Mouse (Mus musculus) limb, embryonic 13.5 days (tissue): ENCODE measurements around the gene Slc7a11. TPM values are rescaled to one million over a fixed set of nuclear protein-coding genes. Genes with fewer than 3 reads are reported as not detected.
"Not testable (repeated sequence)": the region's sequence is repeated elsewhere in the genome, so short reads cannot be mapped to it uniquely, and the experiment has no call there.

ENCODE experiments used
- ATAC-seq: fragments of 200-750 bp; cut with Nextera tagmentation; 2 replicates; pipeline ENCODE4 v1.8.0; 2017; ENCODE audit warnings: low read depth, moderate number of reproducible peaks, moderate TSS enrichment; ENCODE audit not compliant: low FRiP score
- H3K27ac ChIP-seq: fragments of 300-500 bp; sonication (generic); 2 replicates; pipeline ENCODE4 v1.5.1; 2015; ENCODE audit warnings: inconsistent platforms, mild to moderate bottlenecking, moderate library complexity
- H3K27me3 ChIP-seq: fragments of 300-500 bp; sonication (generic); 2 replicates; pipeline ENCODE4 v1.6.1; 2015; ENCODE audit warnings: mild to moderate bottlenecking, inconsistent platforms
- H3K36me3 ChIP-seq: fragments of 300-500 bp; sonication (generic); 2 replicates; pipeline ENCODE4 v1.6.1; 2015; ENCODE audit warnings: inconsistent platforms, mild to moderate bottlenecking, moderate library complexity
- H3K4me1 ChIP-seq: fragments of 300-500 bp; sonication (generic); 2 replicates; pipeline ENCODE4 v1.6.1; 2015; ENCODE audit warnings: inconsistent platforms
- H3K4me2 ChIP-seq: fragments of 300-500 bp; sonication (generic); replicated peaks from 2 replicates; pipeline ENCODE4 v1.6.1; 2015; ENCODE audit warnings: inconsistent platforms, mild to moderate bottlenecking, moderate library complexity
- H3K4me3 ChIP-seq: fragments of 300-500 bp; sonication (generic); 2 replicates; pipeline ENCODE4 v1.5.1; 2015; ENCODE audit warnings: moderate library complexity, mild to moderate bottlenecking, inconsistent platforms
- H3K9ac ChIP-seq: fragments of 300-500 bp; sonication (generic); 2 replicates; pipeline ENCODE4 v1.6.1; 2015; ENCODE audit warnings: mild to moderate bottlenecking, inconsistent platforms
- H3K9me3 ChIP-seq: fragments of 300-500 bp; sonication (generic); 2 replicates; pipeline ENCODE4 v1.6.1; 2016; ENCODE audit warnings: inconsistent platforms
- WGBS: fragments of 180-500 bp; shearing (Covaris S2); methylation state at CpG from one replicate; pipeline ENCODE4 v1.1.7; 2015; 5-methylcytosine and 5-hydroxymethylcytosine counted together
- polyA plus RNA-seq: library from polyadenylated mRNA; unstranded; fragments of >200 nt; fragmentation: Nextera tagmentation; extraction: Ambion mirVana; gene quantifications from 2 replicates; pipeline ENCODE4 v1.2.1, GENCODE M21; 2015

The Slc7a11 gene
- polyA plus RNA-seq, 1 experiment from 2014 or later: 2.6 TPM

- Histone ChIP-seq H3K4me2 (no peak overlapping the region), H3K9ac (no peak overlapping the region), H3K36me3 (no peaks in the 10 kb centered on the region), H3K4me1 (peaks cover 25% of the 10 kb centered on the region), H3K4me3 (no peak overlapping the region), H3K9me3 (no peaks in the 10 kb centered on the region), H3K27ac (no peak overlapping the region), H3K27me3 (no peaks in the 10 kb centered on the region)
- no peak for ATAC-seq
- 76% methylated on average over 5 of the region's 5 CpGs for WGBS
Measured at GRCm38 (mm10) chr3:50439429-50439828, 4.0 kb downstream of the Slc7a11 start.

- Histone ChIP-seq H3K9ac (no peak overlapping the region), H3K4me3 (no peak overlapping the region), H3K9me3 (no peaks in the 10 kb centered on the region), H3K27ac (no peak overlapping the region), H3K36me3 (no peaks in the 10 kb centered on the region), H3K4me1 (peaks cover 26% of the 10 kb centered on the region), H3K27me3 (no peaks in the 10 kb centered on the region), H3K4me2 (no peak overlapping the region)
- WGBS: 16% methylated on average over 4 of the region's 4 CpGs
- no peak for ATAC-seq
Measured at GRCm38 (mm10) chr3:50438520-50439253, 4.7 kb downstream of the Slc7a11 start.

GRCm38 (mm10) chr3:50438081-50438480, 5.3 kb downstream of the Slc7a11 start:
- WGBS: 34% methylated on average over 2 of the region's 2 CpGs
- ATAC-seq, H3K9me3 ChIP-seq, H3K9ac ChIP-seq, H3K27ac ChIP-seq, H3K36me3 ChIP-seq, H3K27me3 ChIP-seq, H3K4me3 ChIP-seq, H3K4me2 ChIP-seq: not testable (repeated sequence)
- peaks cover 22% of the 10 kb centered on the region for H3K4me1 ChIP-seq

- H3K4me2 ChIP-seq, H3K4me3 ChIP-seq, H3K9ac ChIP-seq, H3K36me3 ChIP-seq, H3K9me3 ChIP-seq, H3K27me3 ChIP-seq, ATAC-seq, H3K27ac ChIP-seq: not testable (repeated sequence)
- H3K4me1 ChIP-seq: peaks cover 14% of the 10 kb centered on the region
- 94% methylated on average over 2 of the region's 2 CpGs for WGBS
Measured at GRCm38 (mm10) chr3:50436409-50436808, 7.0 kb downstream of the Slc7a11 start.

GRCm38 (mm10) chr3:50433831-50434230, 9.6 kb downstream of the Slc7a11 start:
- no peak; the same call in 1 of the 2 replicates for ATAC-seq
- Histone ChIP-seq H3K9me3 (no peaks in the 10 kb centered on the region), H3K27me3 (no peaks in the 10 kb centered on the region), H3K4me2 (no peak overlapping the region), H3K4me3 (no peak overlapping the region), H3K27ac (no peak overlapping the region), H3K9ac (no peak overlapping the region), H3K36me3 (no peaks in the 10 kb centered on the region), H3K4me1 (peaks cover 10% of the 10 kb centered on the region)
- WGBS: 43% methylated on average over 4 of the region's 4 CpGs

GRCm38 (mm10) chr3:50430811-50431210, 12.6 kb downstream of the Slc7a11 start:
- Histone ChIP-seq H3K36me3 (no peaks in the 10 kb centered on the region), H3K4me3 (no peak overlapping the region), H3K27ac (no peak overlapping the region), H3K4me2 (no peak overlapping the region), H3K4me1 (peaks cover 10% of the 10 kb centered on the region), H3K9me3 (no peaks in the 10 kb centered on the region), H3K27me3 (no peaks in the 10 kb centered on the region), H3K9ac (no peak overlapping the region)
- no peak for ATAC-seq
- WGBS: 94% methylated on average over 8 of the region's 8 CpGs

GRCm38 (mm10) chr3:50421480-50422277, 21.7 kb downstream of the Slc7a11 start:
- WGBS: 63% methylated on average over 8 of the region's 8 CpGs
- no peak for ATAC-seq
- no peak overlapping the region for H3K4me2 ChIP-seq
- H3K9me3 ChIP-seq: no peaks in the 10 kb centered on the region
- no peak overlapping the region for H3K9ac ChIP-seq
- H3K4me3 ChIP-seq: no peak overlapping the region
- H3K36me3 ChIP-seq: no peaks in the 10 kb centered on the region
- H3K4me1 ChIP-seq: no peaks in the 10 kb centered on the region
- H3K27me3 ChIP-seq: no peaks in the 10 kb centered on the region
- no peak overlapping the region for H3K27ac ChIP-seq

GRCm38 (mm10) chr3:50419161-50419560, 24.3 kb downstream of the Slc7a11 start:
- H3K27ac ChIP-seq: no peak overlapping the region
- H3K4me2 ChIP-seq: no peak overlapping the region
- no peaks in the 10 kb centered on the region for H3K27me3 ChIP-seq
- WGBS: 83% methylated on average over 3 of the region's 3 CpGs
- H3K9ac ChIP-seq: no peak overlapping the region
- no peak for ATAC-seq
- no peak overlapping the region for H3K4me3 ChIP-seq
- no peaks in the 10 kb centered on the region for H3K36me3 ChIP-seq
- H3K4me1 ChIP-seq: no peaks in the 10 kb centered on the region
- H3K9me3 ChIP-seq: no peaks in the 10 kb centered on the region

- Histone ChIP-seq H3K4me3 (no peak overlapping the region), H3K4me1 (no peaks in the 10 kb centered on the region), H3K9me3 (no peaks in the 10 kb centered on the region), H3K27ac (no peak overlapping the region), H3K9ac (no peak overlapping the region), H3K4me2 (no peak overlapping the region), H3K27me3 (no peaks in the 10 kb centered on the region), H3K36me3 (no peaks in the 10 kb centered on the region)
- no peak for ATAC-seq
- 86% methylated on average over 2 of the region's 2 CpGs for WGBS
Measured at GRCm38 (mm10) chr3:50406771-50407170, 36.6 kb downstream of the Slc7a11 start.

GRCm38 (mm10) chr3:50405915-50406314, 37.5 kb downstream of the Slc7a11 start:
- no peaks in the 10 kb centered on the region for H3K36me3 ChIP-seq

GRCm38 (mm10) chr3:50388786-50389185, 54.6 kb downstream of the Slc7a11 start:
- Histone ChIP-seq H3K36me3 (no peaks in the 10 kb centered on the region), H3K4me2 (no peak overlapping the region), H3K4me1 (peaks cover 9% of the 10 kb centered on the region; the same call in 1 of the 2 replicates), H3K9ac (no peak overlapping the region), H3K27ac (no peak overlapping the region), H3K27me3 (no peaks in the 10 kb centered on the region), H3K9me3 (no peaks in the 10 kb centered on the region), H3K4me3 (no peak overlapping the region)
- ATAC-seq: no peak
- 84% methylated on average over 6 of the region's 6 CpGs for WGBS

More at GRCm38 (mm10) chr3:50405915-50406314, 37.5 kb downstream of the Slc7a11 start:
- no peak overlapping the region for H3K4me2 ChIP-seq
- H3K9ac ChIP-seq: no peak overlapping the region
- no peak for ATAC-seq
- H3K9me3 ChIP-seq: no peaks in the 10 kb centered on the region
- H3K27me3 ChIP-seq: no peaks in the 10 kb centered on the region
- 78% methylated on average over 3 of the region's 3 CpGs for WGBS
- H3K4me3 ChIP-seq: no peak overlapping the region
- no peaks in the 10 kb centered on the region for H3K4me1 ChIP-seq
- no peak overlapping the region for H3K27ac ChIP-seq

- ATAC-seq: no peak
- H3K4me1 ChIP-seq: peaks cover 9% of the 10 kb centered on the region; the same call in 1 of the 2 replicates
- 30% methylated on average over 9 of the region's 9 CpGs for WGBS
- H3K4me2 ChIP-seq: no peak overlapping the region
- H3K27ac ChIP-seq: no peak overlapping the region
- no peaks in the 10 kb centered on the region for H3K9me3 ChIP-seq
- no peaks in the 10 kb centered on the region for H3K36me3 ChIP-seq
- H3K27me3 ChIP-seq: no peaks in the 10 kb centered on the region
- H3K9ac ChIP-seq: no peak overlapping the region
- H3K4me3 ChIP-seq: no peak overlapping the region
Measured at GRCm38 (mm10) chr3:50388288-50388687, 55.1 kb downstream of the Slc7a11 start.
